Mouse (Mus musculus) megakaryocyte progenitor cell, adult 5-6 weeks (primary cell): Measurements from ENCODE around the gene Aadacl2. TPM values are rescaled to one million over a fixed set of nuclear protein-coding genes. Genes with fewer than 3 reads are reported as not detected.

Source experiments
- ATAC-seq: replicated peaks from 2 replicates; pipeline ENCODE4 v1.8.0; 2016; ENCODE audit warnings: mild to moderate bottlenecking, moderate TSS enrichment, inconsistent platforms; ENCODE audit not compliant: poor library complexity
- total RNA-seq, 2 experiments: library from RNA; stranded (forward) in 1 of 2; stranded (reverse) in 1 of 2; fragments of 157-497, 149-512 nt in 1 of 2; fragments of 200-1000 nt in 1 of 2; gene quantifications; 2 replicates each; pipeline versions ENCODE4 v1.2.3 to v1.2.4; 2015 to 2017

The Aadacl2 gene
- total RNA-seq (2015) (not detected in 2 replicates), total RNA-seq (2017) (not detected in 2 replicates)

DNA sequence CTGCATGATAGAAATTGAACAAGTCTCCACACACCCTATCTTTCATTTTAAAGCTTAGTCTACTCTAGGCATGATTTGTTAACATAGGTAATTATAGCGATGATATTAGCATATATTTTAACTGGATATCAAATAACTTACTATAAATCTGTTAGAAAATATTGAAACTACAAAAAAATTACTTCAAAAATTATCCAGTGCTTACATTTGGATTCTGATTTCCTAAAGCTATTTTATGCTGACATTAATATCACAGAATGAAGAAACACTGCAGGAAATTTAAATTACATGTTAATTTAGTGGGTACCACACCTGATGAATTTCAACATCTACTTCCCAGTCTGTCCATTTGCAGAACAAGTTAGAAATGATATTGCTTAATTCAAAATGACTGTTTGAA is at the start of gene Aadacl2:
TSS of gene Aadacl2 (plus strand) at position 301 of the 400 bp plus-strand sequence.
- ATAC-seq = no peak

DNA sequence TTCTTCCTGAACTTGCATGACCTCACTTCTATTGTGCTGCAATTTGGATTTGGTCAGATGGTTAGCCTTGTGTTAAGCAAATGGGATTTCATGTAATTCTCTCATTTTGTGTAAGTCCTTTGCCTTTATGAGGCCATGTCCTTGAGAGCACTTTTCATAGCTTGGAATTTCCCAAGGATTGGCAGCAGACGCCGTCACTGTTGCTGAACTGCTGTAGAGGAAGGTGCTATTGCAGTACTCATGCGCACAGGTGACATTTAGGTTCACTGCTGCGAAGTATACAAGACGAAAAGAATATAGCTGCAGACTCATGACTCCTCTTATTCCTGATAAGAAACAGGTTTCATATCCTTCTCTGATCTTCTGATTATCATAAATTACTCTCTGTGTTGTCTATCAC is 35.7 kb upstream of the Aadacl2 start:
- no peak for ATAC-seq

DNA sequence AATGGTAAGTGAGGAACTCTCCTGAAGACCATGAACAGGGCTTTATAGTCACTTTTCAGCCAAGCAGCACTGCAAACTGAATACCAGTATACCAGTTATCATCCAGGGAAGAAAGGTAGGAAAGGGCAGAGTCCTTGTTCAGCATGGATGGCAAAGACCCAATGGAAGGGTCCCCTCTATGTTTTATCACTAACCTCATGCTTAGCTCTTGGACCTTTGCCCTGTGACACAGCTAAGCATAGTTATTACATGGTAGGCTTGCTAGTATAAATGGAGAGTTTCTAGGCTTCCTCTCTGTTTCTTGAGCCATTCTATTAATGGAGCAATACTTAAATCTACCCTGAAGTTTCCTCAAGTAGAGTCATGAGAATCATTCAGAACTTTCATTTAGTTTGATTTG is 32.0 kb upstream of the Aadacl2 start:
- no peak for ATAC-seq

DNA sequence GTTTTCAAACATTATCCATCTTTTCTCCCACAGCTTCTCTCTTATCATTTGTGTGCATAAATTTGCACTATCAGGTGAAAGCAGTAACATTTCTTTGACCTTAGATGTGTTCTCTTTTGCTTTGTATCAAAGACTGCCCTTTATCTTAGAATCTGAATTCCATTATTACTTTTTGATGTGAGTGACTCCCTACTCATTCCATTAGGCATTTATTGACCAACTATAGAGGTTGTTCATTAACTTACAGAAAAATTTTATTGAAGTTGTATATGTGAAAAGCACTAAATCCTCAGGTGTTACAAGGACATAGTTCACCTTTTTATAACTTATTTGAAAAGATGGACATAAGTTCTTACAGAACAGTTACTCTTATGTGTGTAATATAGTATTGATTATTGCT is 2.9 kb upstream of the Aadacl2 start:
- ATAC-seq = no peak

DNA sequence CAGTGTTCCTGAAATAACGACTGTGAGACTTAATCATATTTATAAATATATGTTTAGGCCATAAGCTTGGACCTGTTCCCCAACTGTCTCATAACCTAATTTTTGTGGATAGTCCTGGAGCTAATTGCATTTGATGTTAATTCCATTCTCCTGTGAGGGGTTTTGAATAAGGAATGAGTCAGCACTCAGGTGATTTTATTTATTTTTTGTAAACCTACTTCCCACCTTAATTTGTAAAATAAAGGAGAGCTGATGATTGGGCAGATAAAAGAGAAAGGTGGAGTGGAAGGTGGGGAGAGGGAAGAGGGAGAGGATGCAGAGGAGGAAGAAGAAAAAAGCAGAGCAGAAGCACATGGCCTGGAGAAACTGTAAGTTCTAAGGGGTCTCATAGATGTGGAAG is 18.9 kb downstream of the Aadacl2 start, which contains the start of gene Aadac:
TSS of gene Aadac (plus strand) at position 301 of the 400 bp plus-strand sequence.
- ATAC-seq = no peak

DNA sequence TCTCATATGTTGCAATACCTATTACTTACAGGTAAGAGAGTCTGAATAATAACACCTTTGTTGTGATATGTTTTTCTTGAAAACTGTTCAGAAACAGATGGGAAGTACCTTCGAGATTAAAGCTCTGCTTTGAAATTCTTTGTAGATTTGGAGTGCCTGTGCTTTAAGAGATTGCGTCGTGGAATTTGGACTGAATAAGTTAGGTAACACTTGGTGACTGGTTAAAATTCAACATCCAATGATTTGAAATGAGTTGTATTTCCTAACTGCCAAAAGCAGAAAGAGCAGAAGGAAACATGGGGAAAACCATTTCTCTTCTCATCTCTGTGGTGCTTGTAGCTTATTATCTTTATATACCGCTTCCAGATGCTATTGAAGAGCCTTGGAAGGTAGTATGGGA is 25.0 kb downstream of the Aadacl2 start:
- no peak for ATAC-seq

DNA sequence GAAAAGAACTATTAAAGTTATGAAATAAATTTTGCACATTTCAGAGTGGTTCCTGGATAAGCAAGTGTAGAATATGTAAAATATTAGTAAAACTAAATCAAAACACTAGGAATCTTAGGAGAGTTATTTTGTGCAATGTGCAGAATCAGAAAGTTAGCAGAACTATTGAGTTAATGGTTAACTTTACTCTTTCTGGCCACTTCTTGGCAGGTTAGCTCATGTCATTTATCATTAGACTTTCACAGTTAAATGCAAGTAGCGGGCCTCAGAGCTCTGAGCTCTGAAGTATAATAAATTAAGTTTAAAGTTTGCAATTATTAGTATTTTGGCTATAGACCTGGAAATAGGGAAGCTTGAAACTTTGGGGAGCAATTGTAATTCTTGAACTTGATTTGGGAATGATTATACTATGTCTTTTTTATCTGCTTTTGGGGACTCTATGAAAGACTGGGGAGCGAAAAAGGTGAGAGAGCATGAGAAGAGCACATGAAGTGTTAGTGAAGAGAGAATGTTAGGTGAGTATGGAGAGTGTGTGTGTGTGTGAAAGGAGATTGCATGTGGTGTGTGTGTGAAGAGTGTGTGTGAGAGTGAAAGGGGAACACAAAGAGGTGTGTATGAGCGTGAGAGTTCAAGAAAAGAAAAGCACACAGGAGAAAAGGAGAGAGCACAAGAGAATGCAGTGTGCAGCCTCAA is 39.8 kb downstream of the Aadacl2 start:
- ATAC-seq = no peak

DNA sequence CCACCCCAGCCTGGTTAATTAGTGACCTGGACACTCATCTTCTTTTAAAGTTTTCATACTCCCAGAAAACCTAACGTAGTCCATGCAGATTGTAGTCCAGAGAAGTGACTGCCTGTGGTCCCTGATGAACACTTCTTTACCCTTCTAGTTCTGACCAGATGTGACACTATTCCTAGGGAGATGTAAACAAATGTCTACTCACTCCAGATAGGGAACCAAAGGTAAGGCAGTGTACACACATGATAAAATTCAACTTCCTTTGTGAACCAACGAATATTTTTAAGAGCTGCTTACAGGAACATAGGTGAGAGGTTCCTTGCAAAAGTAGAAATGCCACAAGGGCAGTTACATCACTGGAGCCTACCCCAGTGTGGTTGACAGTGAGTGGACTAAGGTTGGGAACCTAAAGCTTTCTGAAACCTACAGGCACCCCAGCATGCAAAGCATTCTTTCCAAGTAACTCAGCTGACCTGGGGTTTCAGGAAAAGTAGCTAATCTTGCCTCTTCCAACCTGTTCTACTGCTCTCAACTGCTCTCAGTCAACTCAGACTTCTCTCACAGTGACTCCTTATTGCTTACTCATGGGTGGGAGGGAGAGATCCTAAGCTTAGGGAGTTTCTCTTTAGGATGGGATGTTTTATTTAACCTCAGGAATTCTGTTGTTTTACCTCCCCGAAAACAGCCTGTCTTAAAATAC is 46.8 kb downstream of the Aadacl2 start:
- no peak for ATAC-seq

DNA sequence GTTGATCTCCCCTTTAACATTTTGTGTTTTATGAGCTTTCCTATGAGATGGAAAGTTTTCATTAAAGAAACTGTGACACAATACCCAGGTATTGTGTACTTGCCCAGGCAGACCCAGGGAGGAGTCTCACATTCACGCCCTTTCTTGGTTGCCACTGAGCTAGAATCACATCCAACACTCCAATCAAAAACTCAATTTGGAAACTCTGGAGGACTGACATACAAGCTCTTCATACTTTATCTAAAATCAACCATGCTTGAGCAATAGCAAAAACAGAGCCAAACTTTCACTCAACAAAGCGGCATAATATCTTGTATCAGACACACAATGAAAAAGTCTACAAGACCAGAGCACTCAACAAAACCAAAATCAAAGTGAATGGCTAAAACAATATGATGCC is 47.4 kb downstream of the Aadacl2 start:
- ATAC-seq = no peak

DNA sequence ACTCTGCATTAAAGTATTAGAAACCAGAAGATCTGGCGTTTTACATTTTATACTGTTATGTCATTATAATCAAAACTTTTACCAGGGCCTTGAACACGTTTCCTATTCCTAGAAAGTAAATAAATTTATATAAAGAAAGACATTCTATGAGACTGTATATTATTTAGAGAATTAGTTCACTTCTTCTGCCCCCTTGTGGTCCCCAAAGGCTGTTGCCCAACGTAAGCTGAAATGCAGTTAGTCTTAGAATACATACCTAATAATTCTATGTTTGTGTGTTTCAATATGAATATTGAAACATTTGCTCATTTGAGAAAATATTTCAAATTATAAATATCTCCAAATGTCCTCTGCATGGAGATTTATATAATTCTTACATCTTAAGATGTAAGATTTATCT is 49.9 kb downstream of the Aadacl2 start:
- ATAC-seq = peak; percentile 72

DNA sequence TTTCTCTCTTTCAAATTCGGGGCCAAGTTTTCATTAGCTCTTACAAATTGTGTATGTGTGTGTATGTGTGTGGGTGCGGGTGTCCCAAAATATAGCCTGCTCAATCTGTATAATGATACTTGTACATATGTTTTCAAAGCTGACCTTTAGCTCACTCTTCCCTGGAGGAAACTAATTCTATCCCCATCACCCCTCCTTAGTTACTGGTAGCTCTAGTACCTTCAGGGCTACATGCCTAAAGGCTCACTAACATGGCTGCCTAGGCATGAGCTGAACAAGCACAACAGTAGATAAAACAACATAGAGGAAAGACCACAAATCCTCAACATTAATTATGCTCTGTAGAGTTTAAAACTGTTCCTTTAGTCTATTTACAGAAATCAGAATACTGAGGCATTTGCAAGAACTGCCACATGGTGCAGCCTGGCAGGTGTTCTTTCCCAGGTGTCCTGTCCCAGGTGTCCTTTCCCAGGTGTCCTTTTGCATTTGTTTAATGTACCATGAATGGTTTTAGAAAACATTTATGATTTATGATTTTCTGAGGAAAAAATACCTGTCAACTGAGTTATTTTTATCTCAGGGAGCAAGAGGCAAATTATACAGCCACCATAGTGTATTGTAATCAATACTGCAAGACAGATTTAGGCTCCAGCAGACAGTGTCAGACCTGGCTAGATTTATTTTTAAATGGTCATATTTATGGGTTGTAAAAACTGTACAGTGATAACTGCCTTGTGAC is 50.7 kb downstream of the Aadacl2 start:
- ATAC-seq = no peak

DNA sequence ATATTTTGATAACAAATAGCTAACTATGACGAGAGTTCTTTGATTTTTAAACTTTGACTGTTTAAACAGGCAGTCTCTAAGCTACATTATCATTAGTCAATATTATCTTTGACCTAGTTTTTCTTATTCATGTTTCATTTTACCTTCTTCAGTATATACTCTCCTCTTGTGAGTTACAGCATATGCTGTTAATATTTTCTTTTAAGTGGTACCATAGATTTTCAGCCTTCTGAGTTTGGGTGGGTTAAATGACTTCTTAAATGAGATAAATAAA is 51.2 kb downstream of the Aadacl2 start:
- no peak for ATAC-seq

Other genes with a start within 250 kb of the Aadacl2 start
- not detected in 2 replicates for gene Gm8298, start 145.7 kb upstream of the Aadacl2 start, total RNA-seq (2015)
- gene Gm8298, start 145.7 kb upstream of the Aadacl2 start, total RNA-seq (2017) = not detected in 2 replicates
- gene C130079G13Rik, start 81.5 kb upstream of the Aadacl2 start, total RNA-seq (2015) = not detected in 2 replicates
- gene C130079G13Rik, start 81.5 kb upstream of the Aadacl2 start, total RNA-seq (2017) = not detected in 2 replicates
- not detected in 2 replicates for gene Aadac, start 19.0 kb downstream of the Aadacl2 start, total RNA-seq (2015)
- gene Aadac, start 19.0 kb downstream of the Aadacl2 start, total RNA-seq (2017) = not detected in 2 replicates
- 0.79 TPM in 1 of 2 replicates, not detected in the other for gene Sucnr1, start 75.1 kb downstream of the Aadacl2 start, total RNA-seq (2015)
- not detected in 2 replicates for gene Sucnr1, start 75.1 kb downstream of the Aadacl2 start, total RNA-seq (2017)